Mouse (Mus musculus) spleen, postnatal 14 days (tissue): ENCODE results near the gene Gm266.
A peak's percentile ranks its signal among the peaks of the same experiment; 100 is the strongest.

Source experiments
- DNase-seq, 2 experiments: peaks; one replicate each; pipeline ENCODE4 v3.0.0; 2021 to 2022; ENCODE audit warnings: low spot score in 2 of 2

The Gm266 gene

GRCm38 (mm10) chr12:111454543-111455280 lies 30.9 kb downstream of the Gm266 start:
- no peak for DNase-seq

DNA sequence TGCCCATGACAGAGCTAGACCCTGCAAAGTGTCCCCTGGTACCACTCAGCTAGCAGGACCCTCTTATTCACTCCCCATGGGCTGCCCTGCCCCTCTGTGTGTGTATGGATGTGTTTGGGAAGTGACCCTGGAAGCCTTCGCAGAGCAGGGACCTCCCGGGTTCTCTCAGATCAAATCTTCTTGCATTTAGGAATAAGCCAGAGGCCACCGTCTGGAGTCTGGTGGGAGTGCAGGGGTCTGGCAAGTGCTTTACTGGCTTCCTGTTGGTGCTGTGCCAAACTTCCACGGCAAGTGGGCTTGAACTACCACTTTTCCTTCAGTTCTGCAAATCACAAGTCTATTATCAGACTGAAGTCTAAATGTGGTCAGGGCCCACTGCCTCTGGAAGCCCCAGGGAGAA lies 31.6 kb downstream of the Gm266 start:
- DNase-seq = no peak

DNA sequence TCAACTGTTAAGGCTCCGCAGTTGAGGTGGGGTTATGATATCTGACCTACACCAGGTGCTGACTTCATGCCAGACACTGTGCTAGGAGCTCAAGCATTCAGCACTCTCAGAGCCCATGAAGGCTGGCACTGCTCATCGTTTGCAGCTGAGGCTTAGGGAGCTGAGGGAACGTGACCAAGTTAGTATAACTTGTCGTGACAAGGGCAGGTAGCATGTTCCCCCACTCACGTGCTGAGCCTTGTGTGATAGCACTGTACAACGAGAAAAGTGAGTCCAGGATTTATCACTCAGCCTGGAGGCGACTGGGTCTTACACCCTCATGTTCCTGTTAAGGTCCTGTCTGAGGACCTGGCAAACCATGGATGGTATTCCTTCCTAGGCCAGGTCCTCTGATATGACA lies 34.1 kb downstream of the Gm266 start:
- DNase-seq = no peak

- no peak for DNase-seq
Observed at GRCm38 (mm10) chr12:111450359-111450758, 35.3 kb downstream of the Gm266 start.

DNA sequence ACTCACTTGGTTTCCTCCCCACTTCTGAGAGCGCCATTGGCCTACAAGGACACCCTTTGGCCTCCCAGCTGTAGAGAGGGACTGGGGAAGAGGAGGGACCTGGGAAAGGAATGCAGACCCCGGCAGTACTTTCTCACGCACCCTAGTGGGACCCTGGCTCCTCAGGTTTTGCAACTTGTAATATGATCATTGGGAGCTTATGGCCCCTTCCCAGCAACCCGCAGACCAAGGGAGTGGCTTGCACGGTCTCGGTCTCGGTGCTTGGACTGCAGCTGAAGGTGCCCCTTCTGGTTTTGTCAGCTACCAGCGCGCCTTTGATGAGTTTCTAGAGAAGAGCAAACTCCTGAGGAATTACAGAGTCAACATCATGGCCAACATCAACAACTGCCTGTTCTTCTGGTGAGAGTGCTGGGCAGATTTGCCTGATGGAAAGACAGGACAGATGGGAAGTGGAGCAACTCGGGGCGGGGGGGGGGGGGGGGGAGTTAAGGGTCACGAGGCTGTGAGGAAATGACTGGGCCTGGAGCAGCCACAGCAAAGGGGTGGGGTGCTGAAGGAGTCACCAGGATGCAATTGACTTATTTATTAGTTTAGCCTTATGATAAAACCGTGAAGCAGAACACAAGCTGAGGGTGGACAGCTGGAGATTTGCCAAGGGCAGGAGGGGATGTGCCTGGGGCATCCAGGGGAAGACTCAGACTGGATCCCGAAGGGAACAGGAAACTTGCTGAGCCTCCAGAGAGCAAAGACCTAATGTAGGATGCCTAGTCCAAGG lies 36.5 kb downstream of the Gm266 start:
- DNase-seq = no peak

GRCm38 (mm10) chr12:111447898-111448760 lies 37.5 kb downstream of the Gm266 start:
- DNase-seq = no peak

GRCm38 (mm10) chr12:111447350-111447749 lies 38.3 kb downstream of the Gm266 start:
- DNase-seq = no peak

- no peak for DNase-seq
Observed at GRCm38 (mm10) chr12:111446745-111447144, 38.9 kb downstream of the Gm266 start.

DNA sequence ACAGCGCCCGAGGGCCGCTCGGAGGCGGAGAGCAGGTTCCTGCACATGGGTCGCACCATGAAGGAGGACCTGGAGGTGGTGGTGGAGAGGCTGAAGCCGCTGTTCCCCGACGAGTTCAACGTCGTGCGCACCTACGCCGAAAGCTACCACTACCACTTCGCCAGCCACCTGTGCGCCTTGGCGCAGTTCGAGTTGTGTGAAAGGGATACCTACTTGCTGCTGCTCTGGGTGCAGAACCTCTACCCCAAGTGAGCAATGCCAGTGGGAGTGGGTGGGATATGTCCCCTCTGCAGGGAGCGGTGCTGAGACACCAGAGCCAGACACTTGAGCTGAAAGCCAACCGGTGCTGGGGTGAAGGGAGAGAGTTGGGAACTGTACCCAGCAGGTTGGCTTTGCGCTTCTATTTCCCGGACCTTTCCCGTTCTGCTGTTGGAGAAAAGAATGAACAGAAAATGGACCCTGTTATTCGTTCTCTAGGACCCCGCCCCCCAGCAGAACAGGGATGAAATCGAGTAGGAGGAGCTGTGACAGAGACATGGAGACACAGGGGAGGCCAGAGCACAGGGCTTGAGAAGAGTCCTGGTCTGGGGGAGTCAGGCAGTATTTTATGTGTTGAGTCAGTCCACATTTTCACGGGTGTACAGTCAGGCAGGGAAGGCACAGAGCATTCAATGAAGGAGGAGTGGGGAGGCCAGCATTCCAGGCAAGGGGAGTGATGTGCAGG lies 39.6 kb downstream of the Gm266 start:
- no peak for DNase-seq

- no peak for DNase-seq
Observed at GRCm38 (mm10) chr12:111445161-111445889, 40.3 kb downstream of the Gm266 start.

GRCm38 (mm10) chr12:111443921-111444831 lies 41.4 kb downstream of the Gm266 start:
- DNase-seq = no peak

GRCm38 (mm10) chr12:111443011-111443870 lies 42.4 kb downstream of the Gm266 start:
- DNase-seq = peak; percentile 60 to 65

DNA sequence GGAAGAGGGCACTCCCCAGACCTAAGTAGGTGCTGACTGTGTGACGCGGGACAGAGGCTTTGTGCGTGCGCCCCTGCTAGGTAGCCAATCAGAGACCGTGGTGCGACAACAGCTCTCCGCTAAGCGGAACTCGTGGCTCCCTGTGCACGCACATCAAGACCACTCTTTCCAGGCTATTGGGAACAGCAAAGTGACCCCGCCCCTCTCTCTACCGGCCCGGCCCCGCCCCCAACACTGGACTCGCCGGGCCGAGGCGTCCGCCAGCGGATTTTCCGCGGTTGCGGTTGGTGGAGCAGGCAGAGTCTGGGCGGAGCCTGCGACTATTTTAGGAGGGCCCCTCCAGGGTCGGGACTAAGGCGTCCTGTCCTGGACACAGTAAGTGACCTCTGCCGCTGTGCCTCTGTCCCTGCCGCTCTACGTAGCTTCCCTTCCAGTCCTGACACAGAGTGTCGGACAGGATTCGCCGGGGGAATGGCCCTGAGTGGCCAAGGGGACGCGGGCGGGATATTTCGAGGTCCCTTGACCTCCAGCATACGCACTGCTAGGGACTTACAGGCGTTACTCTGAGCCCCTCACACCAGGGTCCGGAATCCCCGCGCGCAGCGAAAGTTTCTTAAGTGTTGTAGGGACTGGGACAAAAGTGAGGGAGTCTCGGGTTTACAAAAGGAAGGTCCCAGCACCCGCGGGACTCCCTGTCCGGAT lies 43.2 kb downstream of the Gm266 start, which contains the start of gene Tnfaip2:
Tnfaip2 (plus strand) TSS at position 161 of the 702 bp plus-strand sequence.
- DNase-seq = peak; percentile 82 to 83

- DNase-seq = no peak
Observed at GRCm38 (mm10) chr12:111441523-111441922, 44.1 kb downstream of the Gm266 start.

DNA sequence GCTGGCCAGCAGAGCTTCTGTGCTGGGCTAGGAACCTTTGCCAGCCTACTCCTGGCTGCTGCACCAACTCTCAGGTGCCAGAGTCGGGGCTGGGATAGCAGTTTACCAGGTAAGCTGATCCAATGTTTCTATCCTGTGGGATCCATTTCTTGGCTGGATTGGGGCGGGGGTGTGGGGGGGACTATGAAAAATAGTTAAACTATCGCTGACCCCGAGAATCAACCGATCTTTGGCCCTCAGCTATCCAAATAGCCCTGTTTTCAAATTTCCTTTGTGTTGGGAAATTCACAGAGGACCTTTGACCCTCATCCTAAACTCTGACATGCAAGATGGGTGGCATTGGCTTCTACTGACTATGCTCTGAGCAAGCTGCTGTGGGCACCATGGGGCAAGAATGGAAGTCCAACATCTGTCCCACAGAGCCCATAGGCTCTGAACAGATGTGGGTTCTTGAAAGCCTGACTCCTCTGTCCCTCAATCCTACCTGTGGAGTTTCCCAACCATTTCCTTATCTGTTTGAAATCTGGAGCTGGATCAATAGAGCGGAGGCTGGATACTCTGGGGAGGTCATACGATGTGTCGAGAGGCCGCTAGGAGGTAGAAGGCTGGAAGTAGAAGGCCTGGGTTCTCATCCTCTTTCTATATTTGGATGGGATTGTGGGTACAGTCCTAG lies 44.8 kb downstream of the Gm266 start:
- DNase-seq = no peak

DNA sequence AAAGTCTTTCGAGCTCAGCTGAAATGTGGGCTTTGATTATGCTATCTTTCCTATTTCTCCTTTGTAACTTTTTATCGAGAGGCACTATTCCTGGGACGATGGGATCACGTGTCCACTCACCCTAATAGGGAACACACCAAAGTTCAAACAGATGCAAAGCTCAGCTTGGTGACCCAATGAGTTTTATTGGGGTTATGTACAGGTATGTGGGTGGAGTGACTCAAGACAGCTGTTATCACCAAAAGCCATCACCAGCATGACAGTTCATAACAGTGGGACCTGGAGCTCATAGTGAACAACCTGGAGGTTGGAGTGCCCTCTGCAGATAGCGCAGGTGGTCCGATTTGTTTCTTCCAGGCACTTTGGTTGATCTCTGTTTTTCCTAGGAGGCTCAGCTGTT lies 46.8 kb downstream of the Gm266 start:
- no peak for DNase-seq

DNA sequence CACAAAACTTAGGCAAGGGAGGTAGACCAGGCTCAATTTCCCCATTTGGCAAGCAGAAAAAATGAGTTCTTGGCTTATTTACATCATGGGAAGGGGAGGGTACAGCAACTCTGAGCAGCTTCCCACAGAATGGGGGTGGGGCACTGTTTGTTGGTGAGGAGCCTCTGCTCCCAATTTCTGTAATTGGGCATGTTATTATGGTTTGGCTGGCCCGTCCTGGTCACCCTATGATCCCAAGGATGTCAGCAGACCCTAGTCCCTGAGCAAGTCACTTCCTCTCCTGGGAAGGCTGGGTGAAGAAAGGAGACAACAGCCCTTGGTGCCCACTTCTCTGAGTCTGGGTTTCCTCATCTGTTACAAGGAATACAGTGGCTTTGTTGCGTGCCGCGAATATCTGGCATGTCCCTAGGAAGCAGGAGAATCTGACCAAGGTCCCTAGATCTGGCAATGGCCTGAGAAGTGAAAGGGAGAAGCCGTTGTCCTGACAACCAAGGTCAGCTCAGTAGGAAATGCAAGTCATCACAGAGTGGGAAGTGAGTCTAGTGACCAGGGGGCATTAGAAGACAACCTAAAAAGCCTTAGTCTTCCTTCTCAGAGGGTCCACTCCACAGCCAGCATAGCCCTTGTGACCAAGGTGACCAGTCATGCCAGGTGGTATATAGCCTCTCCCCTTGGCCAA lies 48.3 kb downstream of the Gm266 start:
- DNase-seq = no peak
